Mouse (Mus musculus) erythroblast, embryonic 14.5 days (primary cell): ENCODE results near the gene Ino80e. TPM values are rescaled to one million over a fixed set of nuclear protein-coding genes. Genes with fewer than 3 reads are reported as not detected.
"Not testable (repeated sequence)": the region's sequence is repeated elsewhere in the genome, so short reads cannot be mapped to it uniquely, and the experiment has no call there.

Experiments used
- H3K27me3 ChIP-seq: 2 replicates; pipeline ENCODE4 v1.6.1; 2012; ENCODE audit warnings: inconsistent platforms; ENCODE audit not compliant: control insufficient read depth
- H3K36me3 ChIP-seq: 2 replicates; pipeline ENCODE4 v1.6.1; 2012; ENCODE audit warnings: mild to moderate bottlenecking, inconsistent platforms; ENCODE audit not compliant: control insufficient read depth
- H3K4me1 ChIP-seq: 2 replicates; pipeline ENCODE4 v1.6.1; 2012; ENCODE audit warnings: inconsistent platforms; ENCODE audit not compliant: control insufficient read depth
- H3K4me3 ChIP-seq: replicated peaks from 2 replicates; pipeline ENCODE3; 2012; ENCODE audit warnings: moderate library complexity, mild to moderate bottlenecking, inconsistent platforms
- H3K9me3 ChIP-seq: 2 replicates; pipeline ENCODE4 v1.6.1; 2012; ENCODE audit warnings: low read length, inconsistent platforms, mixed read lengths; ENCODE audit not compliant: control insufficient read depth
- GATA1 ChIP-seq: IDR thresholded peaks from 2 replicates; pipeline ENCODE4 v1.6.1; 2012; ENCODE audit warnings: low read length, inconsistent platforms, mixed read lengths
- TAL1 ChIP-seq: IDR thresholded peaks from 3 replicates; pipeline ENCODE4 v1.6.1; 2012; ENCODE audit warnings: low read length, inconsistent platforms, mixed read lengths
- polyA plus RNA-seq: library from polyadenylated mRNA; stranded (reverse); fragments of >175 nt; gene quantifications from 2 replicates; pipeline ENCODE4 v1.2.3, GENCODE M21; 2012

Ino80e gene
- polyA plus RNA-seq, result 37.6 and 44.8 TPM in 2 replicates

- Histone ChIP-seq H3K36me3 (peaks cover 79% of the 10 kb centered on the region), H3K4me1 (peaks cover 43% of the 10 kb centered on the region), H3K9me3 (peaks cover 3% of the 10 kb centered on the region; the same call in 1 of the 2 replicates), H3K4me3 (peak within 1 kb of the TSS; percentile 75), H3K27me3 (no peaks in the 10 kb centered on the region)
- TF ChIP-seq GATA1 (no peak), TAL1 (no peak)
Measured at GRCm38 (mm10) chr7:126862147-126862784, at the start of gene Ino80e. Gene Ino80e (minus strand): TSS chr7:126862377.

GRCm38 (mm10) chr7:126905590-126905989, 43.4 kb upstream of the Ino80e start:
- Histone ChIP-seq H3K36me3 (no peaks in the 10 kb centered on the region), H3K4me1 (peaks cover 9% of the 10 kb centered on the region), H3K9me3 (no peaks in the 10 kb centered on the region), H3K27me3 (peaks cover under 1% of the 10 kb centered on the region; the same call in 1 of the 2 replicates), H3K4me3 (no peak overlapping the region)
- TF ChIP-seq TAL1, result no peak
- no peak for TF ChIP-seq GATA1

- H3K36me3 ChIP-seq, H3K4me3 ChIP-seq, H3K9me3 ChIP-seq, H3K27me3 ChIP-seq: not testable (repeated sequence)
- peaks cover 23% of the 10 kb centered on the region for H3K4me1 ChIP-seq
Measured at GRCm38 (mm10) chr7:126899781-126900180, 37.6 kb upstream of the Ino80e start.

GRCm38 (mm10) chr7:126898102-126898990, 36.2 kb upstream of the Ino80e start:
- Histone ChIP-seq H3K4me1 (peaks cover 23% of the 10 kb centered on the region), H3K4me3 (peak overlapping the region; percentile 90), H3K27me3 (peaks cover 3% of the 10 kb centered on the region; the same call in 1 of the 2 replicates), H3K36me3 (peaks cover 2% of the 10 kb centered on the region), H3K9me3 (no peaks in the 10 kb centered on the region)
- no peak for TF ChIP-seq GATA1
- TF ChIP-seq TAL1, result no peak

- peak overlapping the region; percentile 90 for H3K4me3 ChIP-seq
- no peaks in the 10 kb centered on the region for H3K9me3 ChIP-seq
- H3K4me1 ChIP-seq, result peaks cover 23% of the 10 kb centered on the region
- peaks cover 8% of the 10 kb centered on the region for H3K36me3 ChIP-seq
- H3K27me3 ChIP-seq, result peaks cover 3% of the 10 kb centered on the region; the same call in 1 of the 2 replicates
- TF ChIP-seq TAL1 (no peak), GATA1 (no peak)
Measured at GRCm38 (mm10) chr7:126897390-126898101, 35.4 kb upstream of the Ino80e start.

GRCm38 (mm10) chr7:126896912-126897311, 34.7 kb upstream of the Ino80e start:
- Histone ChIP-seq H3K36me3 (peaks cover 8% of the 10 kb centered on the region), H3K4me1 (peaks cover 23% of the 10 kb centered on the region), H3K9me3 (no peaks in the 10 kb centered on the region), H3K4me3 (peak overlapping the region; percentile 90), H3K27me3 (peaks cover 3% of the 10 kb centered on the region; the same call in 1 of the 2 replicates)
- TF ChIP-seq GATA1 (no peak), TAL1 (no peak)

GRCm38 (mm10) chr7:126888852-126889251, 26.7 kb upstream of the Ino80e start:
- H3K36me3 ChIP-seq, result peaks cover 22% of the 10 kb centered on the region
- TF ChIP-seq TAL1 (no peak), GATA1 (no peak)

GRCm38 (mm10) chr7:126887281-126887680, 25.1 kb upstream of the Ino80e start:
- Histone ChIP-seq H3K4me1 (peaks cover 31% of the 10 kb centered on the region), H3K36me3 (peaks cover 19% of the 10 kb centered on the region), H3K4me3 (no peak overlapping the region), H3K9me3 (no peaks in the 10 kb centered on the region), H3K27me3 (no peaks in the 10 kb centered on the region)
- TF ChIP-seq TAL1 (no peak), GATA1 (no peak)

More at GRCm38 (mm10) chr7:126888852-126889251, 26.7 kb upstream of the Ino80e start:
- Histone ChIP-seq H3K9me3 (no peaks in the 10 kb centered on the region), H3K27me3 (no peaks in the 10 kb centered on the region), H3K4me1 (peaks cover 16% of the 10 kb centered on the region), H3K4me3 (no peak overlapping the region)
